Mouse (Mus musculus) monocyte, adult 2 months (primary cell): ENCODE data around the gene Actr3b.

Source experiments
- DNase-seq, 2 experiments: peaks; one replicate each; pipeline ENCODE4 v3.0.0; 2022; ENCODE audit warnings: low spot score in 2 of 2, low read depth in 1 of 2

Gene Actr3b

GRCm38 (mm10) chr5:25886708-25887107 is 126.9 kb downstream of the Actr3b start:
- no peak for DNase-seq

DNA sequence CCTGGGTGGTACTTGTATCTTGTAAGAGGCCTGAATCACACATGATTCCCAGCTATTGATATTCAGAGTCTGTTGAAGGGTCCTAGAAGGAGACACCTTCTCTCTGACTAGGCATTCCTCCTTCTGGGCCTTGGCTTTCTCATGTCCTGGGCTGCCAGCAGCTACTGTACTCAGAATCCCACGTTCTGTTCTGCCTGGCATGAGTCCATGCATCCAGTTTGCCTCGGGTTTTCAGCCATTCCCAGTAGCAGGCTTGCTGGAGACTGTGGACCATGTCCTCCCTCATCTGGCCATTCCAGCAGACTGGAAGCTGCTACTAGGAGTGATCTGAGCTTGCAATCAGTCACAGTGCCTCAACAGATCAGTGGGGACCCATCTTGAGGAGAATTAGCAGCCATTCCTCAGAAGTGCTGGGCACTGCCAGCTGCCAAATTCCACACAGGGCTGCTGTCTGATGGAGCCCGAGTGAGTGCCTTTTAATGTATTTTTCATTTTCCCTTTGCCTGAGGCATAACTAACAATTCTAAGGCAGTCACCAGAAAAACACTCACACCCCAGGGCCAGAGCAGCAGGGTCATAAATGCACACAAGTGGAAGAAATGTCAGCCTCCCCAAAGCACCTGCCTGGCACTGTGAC is 130.1 kb downstream of the Actr3b start:
- DNase-seq, result no peak

DNA sequence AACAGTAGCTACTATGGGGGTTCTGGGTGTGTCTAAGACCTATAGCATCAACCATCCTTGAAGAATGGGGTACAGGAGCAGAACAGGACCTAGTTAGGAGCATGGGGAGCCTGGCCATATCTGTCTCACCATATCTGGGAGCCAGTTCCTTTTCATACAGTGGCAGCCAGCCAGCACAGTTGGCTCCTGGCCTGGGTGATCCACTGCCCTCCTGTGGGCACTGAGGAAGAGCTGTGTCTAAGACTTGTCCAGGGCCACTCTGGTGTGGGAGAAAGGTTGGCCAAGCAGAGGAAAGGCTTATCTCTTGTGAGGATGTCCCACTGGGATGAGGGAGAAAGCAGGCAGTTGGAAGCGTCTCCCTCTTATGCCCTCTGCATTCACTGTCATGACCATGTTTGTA is 131.5 kb downstream of the Actr3b start:
- no peak for DNase-seq
